Mouse (Mus musculus) cerebellum, postnatal 25 days (tissue): Measurements from ENCODE around the gene Als2.

ENCODE experiments used
- DNase-seq, 2 experiments: peaks; one replicate each; pipeline ENCODE4 v3.0.0; 2021; ENCODE audit warnings: mixed read lengths in 2 of 2

Gene Als2

GRCm38 (mm10) chr1:59236856-59237441 is at the start of gene Als2:
Als2 (minus strand) TSS chr1:59237231.
- DNase-seq, result peak; percentile 99 to 100

GRCm38 (mm10) chr1:59286316-59286850 is 49.4 kb upstream of the Als2 start:
- no peak for DNase-seq

GRCm38 (mm10) chr1:59285880-59286279 is 48.8 kb upstream of the Als2 start:
- DNase-seq, result no peak

GRCm38 (mm10) chr1:59272189-59272588 is 35.2 kb upstream of the Als2 start:
- DNase-seq, result no peak

GRCm38 (mm10) chr1:59269951-59270689 is 33.1 kb upstream of the Als2 start:
- no peak for DNase-seq

GRCm38 (mm10) chr1:59269466-59269865 is 32.4 kb upstream of the Als2 start:
- no peak for DNase-seq

- DNase-seq, result no peak
Observed at GRCm38 (mm10) chr1:59268931-59269330, 31.9 kb upstream of the Als2 start.

GRCm38 (mm10) chr1:59257736-59258135 is 20.7 kb upstream of the Als2 start:
- no peak for DNase-seq

- DNase-seq, result peak in 1 of 2 experiments; percentile 12
Observed at GRCm38 (mm10) chr1:59256751-59257231, 19.8 kb upstream of the Als2 start, which contains the start of gene Cdk15. Cdk15 (plus strand) TSS chr1:59256906.

- peak; percentile 57 to 61 for DNase-seq
Observed at GRCm38 (mm10) chr1:59253301-59253909, 16.4 kb upstream of the Als2 start.

- DNase-seq, result peak; percentile 59 to 78
Observed at GRCm38 (mm10) chr1:59252762-59253161, 15.7 kb upstream of the Als2 start.

- peak; percentile 78 to 85 for DNase-seq
Observed at GRCm38 (mm10) chr1:59247602-59248001, 10.6 kb upstream of the Als2 start.

- DNase-seq, result no peak
Observed at GRCm38 (mm10) chr1:59243770-59244169, 6.7 kb upstream of the Als2 start.

GRCm38 (mm10) chr1:59237614-59238211 is 682 bp upstream of the Als2 start:
- DNase-seq, result peak; percentile 83 to 87

- DNase-seq, result peak; percentile 76 to 79
Observed at GRCm38 (mm10) chr1:59229187-59229586, 7.8 kb downstream of the Als2 start.

- DNase-seq, result peak in 1 of 2 experiments; percentile 45
Observed at GRCm38 (mm10) chr1:59228552-59228951, 8.5 kb downstream of the Als2 start.

GRCm38 (mm10) chr1:59222101-59222825 is 14.8 kb downstream of the Als2 start:
- DNase-seq, result peak; percentile 68 to 72

- DNase-seq, result peak; percentile 36 to 40
Observed at GRCm38 (mm10) chr1:59221591-59221990, 15.4 kb downstream of the Als2 start.

GRCm38 (mm10) chr1:59220371-59220770 is 16.7 kb downstream of the Als2 start:
- no peak for DNase-seq

GRCm38 (mm10) chr1:59215446-59215845 is 21.6 kb downstream of the Als2 start:
- DNase-seq, result peak; percentile 88 to 89

GRCm38 (mm10) chr1:59212951-59213350 is 24.1 kb downstream of the Als2 start:
- DNase-seq, result no peak

GRCm38 (mm10) chr1:59212076-59212779 is 24.8 kb downstream of the Als2 start:
- no peak for DNase-seq
